Mouse (Mus musculus) kidney, postnatal 36 days (tissue): Measurements from ENCODE around the gene Prss53.

Experiments
- DNase-seq, 2 experiments: peaks; one replicate each; pipeline ENCODE4 v3.0.0; 2021 to 2022; ENCODE audit warnings: mixed read lengths in 2 of 2

Gene Prss53

GRCm38 (mm10) chr7:127890798-127891197 is at the start of gene Prss53:
Prss53 (minus strand) TSS chr7:127890970.
- peak; percentile 88 to 90 for DNase-seq

GRCm38 (mm10) chr7:127936216-127936884 is 45.6 kb upstream of the Prss53 start:
- no peak for DNase-seq

GRCm38 (mm10) chr7:127935748-127936159 is 45.0 kb upstream of the Prss53 start:
- DNase-seq: no peak

- DNase-seq: peak; percentile 96 to 98
These were observed 44.4 kb upstream of the Prss53 start for GRCm38 (mm10) chr7:127935028-127935722.

GRCm38 (mm10) chr7:127934075-127934474 is 43.3 kb upstream of the Prss53 start:
- DNase-seq: no peak

- peak; percentile 66 to 70 for DNase-seq
These were observed 41.7 kb upstream of the Prss53 start for GRCm38 (mm10) chr7:127932273-127933031.

- DNase-seq: peak; percentile 83 to 85
These were observed 40.8 kb upstream of the Prss53 start for GRCm38 (mm10) chr7:127931351-127932135.

GRCm38 (mm10) chr7:127930636-127931035 is 39.9 kb upstream of the Prss53 start:
- DNase-seq: peak in 1 of 2 experiments; percentile 29

- DNase-seq: peak; percentile 94 to 95
These were observed 39.2 kb upstream of the Prss53 start, which contains the start of gene Prss8 for GRCm38 (mm10) chr7:127929923-127930322. Prss8 (minus strand) TSS chr7:127930104.

GRCm38 (mm10) chr7:127928596-127928995 is 37.8 kb upstream of the Prss53 start:
- DNase-seq: peak; percentile 58 to 59

GRCm38 (mm10) chr7:127927726-127928125 is 37.0 kb upstream of the Prss53 start:
- DNase-seq: peak in 1 of 2 experiments; percentile 69

- peak; percentile 86 to 89 for DNase-seq
These were observed 36.1 kb upstream of the Prss53 start for GRCm38 (mm10) chr7:127926846-127927245.

GRCm38 (mm10) chr7:127926066-127926465 is 35.3 kb upstream of the Prss53 start:
- peak; percentile 80 to 91 for DNase-seq

- peak; percentile 93 to 94 for DNase-seq
These were observed 34.5 kb upstream of the Prss53 start for GRCm38 (mm10) chr7:127925252-127925651.

GRCm38 (mm10) chr7:127923714-127924113 is 32.9 kb upstream of the Prss53 start:
- peak in 1 of 2 experiments; percentile 39 for DNase-seq

GRCm38 (mm10) chr7:127922451-127923275 is 31.9 kb upstream of the Prss53 start:
- no peak for DNase-seq

GRCm38 (mm10) chr7:127921516-127921915 is 30.7 kb upstream of the Prss53 start:
- peak; percentile 59 to 77 for DNase-seq

GRCm38 (mm10) chr7:127919290-127919689 is 28.5 kb upstream of the Prss53 start:
- DNase-seq: peak in 1 of 2 experiments; percentile 72

- DNase-seq: peak; percentile 68 to 87
These were observed 27.4 kb upstream of the Prss53 start for GRCm38 (mm10) chr7:127918203-127918602.

- no peak for DNase-seq
These were observed 24.5 kb upstream of the Prss53 start for GRCm38 (mm10) chr7:127915293-127915692.

- no peak for DNase-seq
These were observed 22.2 kb upstream of the Prss53 start for GRCm38 (mm10) chr7:127912938-127913337.
